Mouse (Mus musculus): ENCODE data around the gene Col28a1. TPM values are rescaled to one million over a fixed set of nuclear protein-coding genes. Genes with fewer than 3 reads are reported as not detected.
A peak's percentile ranks its signal among the peaks of the same experiment; 100 is the strongest.

The Col28a1 gene
- polyA plus RNA-seq (2012; rRNA removed) = 0.09 and 0.12 TPM in 2 replicates

DNA sequence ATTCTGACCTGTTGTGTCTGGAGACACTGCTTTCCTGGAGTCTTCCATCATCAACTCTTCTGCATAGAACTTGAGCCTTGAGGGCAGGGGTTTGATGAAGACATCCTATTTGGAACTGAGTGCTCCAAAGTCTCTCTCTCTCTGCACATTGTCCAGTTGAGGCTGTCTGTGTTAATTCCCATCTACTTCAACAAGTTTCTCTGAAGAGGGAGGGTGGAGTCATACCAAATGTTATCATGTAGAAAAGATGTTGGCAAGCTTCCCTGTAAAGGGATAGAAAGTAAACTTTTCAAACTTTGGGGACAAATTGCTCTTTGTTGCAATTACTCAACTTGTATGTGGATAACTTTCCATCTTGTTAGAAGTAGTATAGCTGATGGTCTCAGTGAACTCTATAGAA is at the start of gene Col28a1:
Col28a1 (minus strand) TSS at position 101 of the 400 bp plus-strand sequence.
- H3K36me3 ChIP-seq (ENCODE audit: control insufficient read depth, insufficient read depth, low read length) = no peaks in the 10 kb centered on the region
- H3K4me1 ChIP-seq (ENCODE audit: control insufficient read depth, insufficient read depth, insufficient read length) = no peaks in the 10 kb centered on the region
- no peak within 1 kb of the TSS for H3K4me3 ChIP-seq (ENCODE audit: extremely low read depth, insufficient read depth, insufficient read length)
- H3K27me3 ChIP-seq (ENCODE audit: control insufficient read depth, insufficient read depth, low read length) = no peaks in the 10 kb centered on the region
- DNase-seq (ENCODE audit: low read depth in 1 of 2, low spot score in 2 of 2) = no peak
- no peak within 1 kb of the TSS for H3K27ac ChIP-seq (ENCODE audit: insufficient read depth, low read length)
- no peak for TF ChIP-seq POLR2A (IDR thresholded peaks at IDR 0.05; ENCODE audit: low read depth, low read length)
- no peak for TF ChIP-seq CTCF (IDR thresholded peaks at IDR 0.05; ENCODE audit: extremely low read depth, insufficient read depth, insufficient read length, insufficient replicate concordance)

GRCm38 (mm10) chr6:8228596-8228995 is 36.2 kb upstream of the Col28a1 start:
- Histone ChIP-seq H3K36me3 (ENCODE audit: control insufficient read depth, insufficient read depth, low read length) (peaks cover 12% of the 10 kb centered on the region), H3K27me3 (ENCODE audit: control insufficient read depth, insufficient read depth, low read length) (no peaks in the 10 kb centered on the region), H3K27ac (ENCODE audit: insufficient read depth, low read length) (no peak overlapping the region), H3K4me1 (ENCODE audit: control insufficient read depth, insufficient read depth, insufficient read length) (no peaks in the 10 kb centered on the region), H3K4me3 (ENCODE audit: extremely low read depth, insufficient read depth, insufficient read length) (no peak overlapping the region)
- 93% methylated on average over 3 of the region's 3 CpGs for WGBS
- TF ChIP-seq CTCF (IDR thresholded peaks at IDR 0.05; ENCODE audit: extremely low read depth, insufficient read depth, insufficient read length, insufficient replicate concordance) (no peak), POLR2A (IDR thresholded peaks at IDR 0.05; ENCODE audit: low read depth, low read length) (no peak)
- DNase-seq (ENCODE audit: low read depth in 1 of 2, low spot score in 2 of 2) = no peak

DNA sequence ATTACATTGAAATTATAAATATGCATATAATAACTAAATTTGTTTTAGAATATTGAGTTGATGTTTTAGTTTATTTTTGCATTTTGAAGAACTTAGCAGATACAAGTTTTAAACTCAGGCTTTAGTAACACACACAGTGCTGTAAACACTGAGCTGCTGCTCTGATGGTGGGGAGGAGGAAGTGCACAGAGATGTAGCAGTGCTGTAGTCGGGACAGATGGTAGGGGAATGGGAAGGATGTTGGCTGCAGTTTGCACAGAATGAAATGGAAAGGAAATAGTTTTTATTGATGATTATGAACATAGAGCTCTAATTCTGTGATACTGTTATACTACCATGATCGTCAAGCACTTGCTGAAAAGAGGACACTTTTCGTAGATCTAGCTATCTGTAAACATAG is 34.6 kb upstream of the Col28a1 start:
- no peak overlapping the region for H3K27ac ChIP-seq (ENCODE audit: insufficient read depth, low read length)
- DNase-seq (ENCODE audit: low read depth in 1 of 2, low spot score in 2 of 2) = no peak
- no peaks in the 10 kb centered on the region for H3K27me3 ChIP-seq (ENCODE audit: control insufficient read depth, insufficient read depth, low read length)
- TF ChIP-seq POLR2A (IDR thresholded peaks at IDR 0.05; ENCODE audit: low read depth, low read length) (no peak), CTCF (IDR thresholded peaks at IDR 0.05; ENCODE audit: extremely low read depth, insufficient read depth, insufficient read length, insufficient replicate concordance) (no peak)
- no peaks in the 10 kb centered on the region for H3K4me1 ChIP-seq (ENCODE audit: control insufficient read depth, insufficient read depth, insufficient read length)
- H3K4me3 ChIP-seq (ENCODE audit: extremely low read depth, insufficient read depth, insufficient read length) = no peak overlapping the region
- H3K36me3 ChIP-seq (ENCODE audit: control insufficient read depth, insufficient read depth, low read length) = peaks cover 6% of the 10 kb centered on the region
- 81% methylated on average over 3 of the region's 3 CpGs for WGBS

GRCm38 (mm10) chr6:8210661-8211060 is 18.2 kb upstream of the Col28a1 start:
- no peak for DNase-seq (ENCODE audit: low read depth in 1 of 2, low spot score in 2 of 2)
- 83% methylated on average over 3 of the region's 3 CpGs for WGBS
- H3K4me1 ChIP-seq (ENCODE audit: control insufficient read depth, insufficient read depth, insufficient read length) = peaks cover 2% of the 10 kb centered on the region; the same call in 1 of the 2 replicates
- no peak overlapping the region for H3K27ac ChIP-seq (ENCODE audit: insufficient read depth, low read length)
- TF ChIP-seq CTCF (IDR thresholded peaks at IDR 0.05; ENCODE audit: extremely low read depth, insufficient read depth, insufficient read length, insufficient replicate concordance) = no peak
- no peak for TF ChIP-seq POLR2A (IDR thresholded peaks at IDR 0.05; ENCODE audit: low read depth, low read length)
- no peaks in the 10 kb centered on the region for H3K27me3 ChIP-seq (ENCODE audit: control insufficient read depth, insufficient read depth, low read length)
- H3K4me3 ChIP-seq (ENCODE audit: extremely low read depth, insufficient read depth, insufficient read length) = no peak overlapping the region
- H3K36me3 ChIP-seq (ENCODE audit: control insufficient read depth, insufficient read depth, low read length) = 0 out of 2 replicates have a peak, but pooled peaks cover 3% of the 10 kb centered on the region

GRCm38 (mm10) chr6:8209866-8210186 is 17.4 kb upstream of the Col28a1 start:
- Histone ChIP-seq H3K27me3 (ENCODE audit: control insufficient read depth, insufficient read depth, low read length) (no peaks in the 10 kb centered on the region), H3K27ac (ENCODE audit: insufficient read depth, low read length) (no peak overlapping the region), H3K4me3 (ENCODE audit: extremely low read depth, insufficient read depth, insufficient read length) (peak overlapping the region; percentile 90), H3K36me3 (ENCODE audit: control insufficient read depth, insufficient read depth, low read length) (0 out of 2 replicates have a peak, but pooled peaks cover 2% of the 10 kb centered on the region), H3K4me1 (ENCODE audit: control insufficient read depth, insufficient read depth, insufficient read length) (peaks cover 2% of the 10 kb centered on the region; the same call in 1 of the 2 replicates)
- WGBS = 12% methylated on average over 10 of the region's 10 CpGs
- DNase-seq (ENCODE audit: low read depth in 1 of 2, low spot score in 2 of 2) = no peak
- TF ChIP-seq CTCF (IDR thresholded peaks at IDR 0.05; ENCODE audit: extremely low read depth, insufficient read depth, insufficient read length, insufficient replicate concordance) = no peak
- TF ChIP-seq POLR2A (IDR thresholded peaks at IDR 0.05; ENCODE audit: low read depth, low read length) = no peak

- 0 out of 2 replicates have a peak, but pooled peaks have one; percentile 5 for TF ChIP-seq CTCF (IDR thresholded peaks at IDR 0.05; ENCODE audit: extremely low read depth, insufficient read depth, insufficient read length, insufficient replicate concordance)
- peak; percentile 7; the same call in 1 of the 2 replicates for TF ChIP-seq POLR2A (IDR thresholded peaks at IDR 0.05; ENCODE audit: low read depth, low read length)
- no peaks in the 10 kb centered on the region for H3K27me3 ChIP-seq (ENCODE audit: control insufficient read depth, insufficient read depth, low read length)
- under 1% methylated on average over 90 of the region's 90 CpGs for WGBS
Measured at GRCm38 (mm10) chr6:8209047-8209865, 16.8 kb upstream of the Col28a1 start, which contains the start of gene Mios. Gene Mios, plus strand, starts transcription at chr6:8209222.

DNA sequence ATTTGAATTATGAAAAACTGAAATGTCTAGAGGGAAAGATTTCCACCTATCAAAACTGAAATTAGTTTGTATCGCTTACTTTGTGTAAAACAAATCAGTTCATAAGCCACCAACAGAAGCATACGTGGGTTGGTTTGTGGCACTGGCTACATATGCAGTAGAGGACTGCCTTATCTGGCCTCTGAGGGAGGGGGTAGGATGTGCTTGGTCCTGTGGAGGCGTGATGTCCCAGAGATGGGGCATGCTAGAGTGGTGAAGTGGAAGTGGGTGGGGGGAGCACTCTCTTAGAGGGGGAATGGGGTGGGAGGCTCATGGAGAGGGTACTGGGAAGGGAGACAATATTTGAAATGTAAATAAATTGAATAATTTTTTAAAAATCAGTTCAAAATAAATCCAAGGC is 2.5 kb downstream of the Col28a1 start:
- Histone ChIP-seq H3K36me3 (ENCODE audit: control insufficient read depth, insufficient read depth, low read length) (no peaks in the 10 kb centered on the region), H3K27me3 (ENCODE audit: control insufficient read depth, insufficient read depth, low read length) (no peaks in the 10 kb centered on the region), H3K27ac (ENCODE audit: insufficient read depth, low read length) (no peak overlapping the region), H3K4me3 (ENCODE audit: extremely low read depth, insufficient read depth, insufficient read length) (no peak overlapping the region), H3K4me1 (ENCODE audit: control insufficient read depth, insufficient read depth, insufficient read length) (no peaks in the 10 kb centered on the region)
- DNase-seq (ENCODE audit: low read depth in 1 of 2, low spot score in 2 of 2) = no peak
- 77% methylated on average over 3 of the region's 3 CpGs for WGBS
- no peak for TF ChIP-seq CTCF (IDR thresholded peaks at IDR 0.05; ENCODE audit: extremely low read depth, insufficient read depth, insufficient read length, insufficient replicate concordance)
- no peak for TF ChIP-seq POLR2A (IDR thresholded peaks at IDR 0.05; ENCODE audit: low read depth, low read length)

More at GRCm38 (mm10) chr6:8209047-8209865, 16.8 kb upstream of the Col28a1 start, which contains the start of gene Mios:
- Histone ChIP-seq H3K36me3 (ENCODE audit: control insufficient read depth, insufficient read depth, low read length) (no peaks in the 10 kb centered on the region), H3K4me3 (ENCODE audit: extremely low read depth, insufficient read depth, insufficient read length) (peak within 1 kb of the TSS; percentile 90), H3K27ac (ENCODE audit: insufficient read depth, low read length) (peak within 1 kb of the TSS; percentile 80), H3K4me1 (ENCODE audit: control insufficient read depth, insufficient read depth, insufficient read length) (peaks cover 2% of the 10 kb centered on the region; the same call in 1 of the 2 replicates)
- peak; percentile 81 to 82 for DNase-seq (ENCODE audit: low read depth in 1 of 2, low spot score in 2 of 2)
